Mouse (Mus musculus): ENCODE measurements at regions not wholly inside any gene's neighbourhood (a gene's known extent, or its start where the extent isn't known, plus 50 kb on each side); places are given as distances from the start of the nearest gene placed in this dataset.
A peak's percentile ranks its signal among the peaks of the same experiment; 100 is the strongest.

- TF ChIP-seq EP300 (IDR thresholded peaks at IDR 0.05; ENCODE audit: low read depth), result no peak
- no peak for TF ChIP-seq CTCF (IDR thresholded peaks at IDR 0.05; ENCODE audit: low read depth)
- H3K9me3 ChIP-seq (ENCODE audit: control insufficient read depth, low read length), result no peaks in the 10 kb centered on the region
- H3K4me1 ChIP-seq (replicated peaks; ENCODE audit: control insufficient read depth in 2 of 2, insufficient read depth in 2 of 2, low read length in 1 of 2), result no peaks in the 10 kb centered on the region
- H3K9ac ChIP-seq (replicated peaks), result no peak overlapping the region
- no peak for DNase-seq (ENCODE audit: low read depth in 3 of 3, low spot score in 3 of 3)
- no peak overlapping the region for H3K27ac ChIP-seq
- 47% methylated on average over 16 of the region's 16 CpGs for WGBS (ENCODE audit: insufficient replicate concordance)
- H3K4me2 ChIP-seq (ENCODE audit: low read depth), result no peak overlapping the region
- no peak for ATAC-seq (ENCODE audit: insufficient read depth)
- no peaks in the 10 kb centered on the region for H3K27me3 ChIP-seq (ENCODE audit: control insufficient read depth, insufficient read depth, low read length)
- no peaks in the 10 kb centered on the region for H3K36me3 ChIP-seq (replicated peaks; ENCODE audit: control insufficient read depth, insufficient read depth, low read depth)
- H3K4me3 ChIP-seq (ENCODE audit: insufficient read depth in 1 of 2, low read depth in 2 of 2, low read length in 2 of 2), result no peak overlapping the region
These were observed 70.9 kb upstream of the Pias1 start for GRCm38 (mm10) chr9:63058506-63059233.

- H3K4me3 ChIP-seq (ENCODE audit: insufficient read depth in 1 of 2, low read depth in 2 of 2, low read length in 2 of 2), result no peak overlapping the region
- ATAC-seq (ENCODE audit: insufficient read depth) (no peak), DNase-seq (ENCODE audit: low read depth in 3 of 3, low spot score in 3 of 3) (no peak)
- no peaks in the 10 kb centered on the region for H3K4me1 ChIP-seq (replicated peaks; ENCODE audit: control insufficient read depth in 2 of 2, insufficient read depth in 2 of 2, low read length in 1 of 2)
- H3K27me3 ChIP-seq (ENCODE audit: control insufficient read depth, insufficient read depth, low read length), result no peaks in the 10 kb centered on the region
- H3K9ac ChIP-seq (replicated peaks), result no peak overlapping the region
- H3K4me2 ChIP-seq (ENCODE audit: low read depth), result no peak overlapping the region
- WGBS (ENCODE audit: insufficient replicate concordance), result 66% methylated on average over 9 of the region's 9 CpGs
- TF ChIP-seq CTCF (IDR thresholded peaks at IDR 0.05; ENCODE audit: low read depth) (no peak), EP300 (IDR thresholded peaks at IDR 0.05; ENCODE audit: low read depth) (no peak)
- H3K27ac ChIP-seq, result no peak overlapping the region
- H3K9me3 ChIP-seq (ENCODE audit: control insufficient read depth, low read length), result no peaks in the 10 kb centered on the region
- H3K36me3 ChIP-seq (replicated peaks; ENCODE audit: control insufficient read depth, insufficient read depth, low read depth), result no peaks in the 10 kb centered on the region
These were observed 69.1 kb upstream of the Pias1 start for GRCm38 (mm10) chr9:63056695-63057349.

GRCm38 (mm10) chr9:63052181-63052580 is 64.5 kb upstream of the Pias1 start:
- ATAC-seq (ENCODE audit: insufficient read depth), result no peak
- 38% methylated on average over 4 of the region's 4 CpGs for WGBS (ENCODE audit: insufficient replicate concordance)
- peak; percentile 8; the same call in 1 of the 2 replicates for TF ChIP-seq CTCF (IDR thresholded peaks at IDR 0.05; ENCODE audit: low read depth)
- no peak for TF ChIP-seq EP300 (IDR thresholded peaks at IDR 0.05; ENCODE audit: low read depth)

GRCm38 (mm10) chr9:63051631-63052030 is 63.9 kb upstream of the Pias1 start:
- Histone ChIP-seq H3K36me3 (replicated peaks; ENCODE audit: control insufficient read depth, insufficient read depth, low read depth) (no peaks in the 10 kb centered on the region), H3K9ac (replicated peaks) (no peak overlapping the region), H3K4me2 (ENCODE audit: low read depth) (no peak overlapping the region), H3K4me3 (ENCODE audit: insufficient read depth in 1 of 2, low read depth in 2 of 2, low read length in 2 of 2) (no peak overlapping the region), H3K27me3 (ENCODE audit: control insufficient read depth, insufficient read depth, low read length) (no peaks in the 10 kb centered on the region), H3K9me3 (ENCODE audit: control insufficient read depth, low read length) (no peaks in the 10 kb centered on the region), H3K4me1 (replicated peaks; ENCODE audit: control insufficient read depth in 2 of 2, insufficient read depth in 2 of 2, low read length in 1 of 2) (no peaks in the 10 kb centered on the region), H3K27ac (no peak overlapping the region)
- TF ChIP-seq EP300 (IDR thresholded peaks at IDR 0.05; ENCODE audit: low read depth), result no peak
- TF ChIP-seq CTCF (IDR thresholded peaks at IDR 0.05; ENCODE audit: low read depth), result no peak
- no peak for DNase-seq (ENCODE audit: low read depth in 3 of 3, low spot score in 3 of 3)
- no peak for ATAC-seq (ENCODE audit: insufficient read depth)
- WGBS (ENCODE audit: insufficient replicate concordance), result 73% methylated on average over 4 of the region's 4 CpGs

More at GRCm38 (mm10) chr9:63052181-63052580, 64.5 kb upstream of the Pias1 start:
- Histone ChIP-seq H3K36me3 (replicated peaks; ENCODE audit: control insufficient read depth, insufficient read depth, low read depth) (no peaks in the 10 kb centered on the region), H3K9ac (replicated peaks) (no peak overlapping the region), H3K27ac (no peak overlapping the region), H3K4me3 (ENCODE audit: insufficient read depth in 1 of 2, low read depth in 2 of 2, low read length in 2 of 2) (no peak overlapping the region), H3K9me3 (ENCODE audit: control insufficient read depth, low read length) (no peaks in the 10 kb centered on the region), H3K4me2 (ENCODE audit: low read depth) (no peak overlapping the region), H3K4me1 (replicated peaks; ENCODE audit: control insufficient read depth in 2 of 2, insufficient read depth in 2 of 2, low read length in 1 of 2) (no peaks in the 10 kb centered on the region), H3K27me3 (ENCODE audit: control insufficient read depth, insufficient read depth, low read length) (no peaks in the 10 kb centered on the region)
- DNase-seq (ENCODE audit: low read depth in 3 of 3, low spot score in 3 of 3), result no peak

GRCm38 (mm10) chr9:63049290-63049689 is 61.6 kb upstream of the Pias1 start:
- no peak overlapping the region for H3K9ac ChIP-seq (replicated peaks)
- H3K27ac ChIP-seq, result no peak overlapping the region
- H3K36me3 ChIP-seq (replicated peaks; ENCODE audit: control insufficient read depth, insufficient read depth, low read depth), result no peaks in the 10 kb centered on the region
- DNase-seq (ENCODE audit: low read depth in 3 of 3, low spot score in 3 of 3), result no peak
- no peak overlapping the region for H3K4me2 ChIP-seq (ENCODE audit: low read depth)
- no peaks in the 10 kb centered on the region for H3K27me3 ChIP-seq (ENCODE audit: control insufficient read depth, insufficient read depth, low read length)
- WGBS (ENCODE audit: insufficient replicate concordance), result 67% methylated on average over 5 of the region's 5 CpGs
- H3K4me1 ChIP-seq (replicated peaks; ENCODE audit: control insufficient read depth in 2 of 2, insufficient read depth in 2 of 2, low read length in 1 of 2), result no peaks in the 10 kb centered on the region
- no peak for ATAC-seq (ENCODE audit: insufficient read depth)
- no peak for TF ChIP-seq EP300 (IDR thresholded peaks at IDR 0.05; ENCODE audit: low read depth)
- no peak for TF ChIP-seq CTCF (IDR thresholded peaks at IDR 0.05; ENCODE audit: low read depth)
- no peak overlapping the region for H3K4me3 ChIP-seq (ENCODE audit: insufficient read depth in 1 of 2, low read depth in 2 of 2, low read length in 2 of 2)
- no peaks in the 10 kb centered on the region for H3K9me3 ChIP-seq (ENCODE audit: control insufficient read depth, low read length)
